Mouse (Mus musculus) hindbrain, embryonic 11.5 days (tissue): ENCODE measurements at regions not wholly inside any gene's neighbourhood (a gene's known extent, or its start where the extent isn't known, plus 50 kb on each side); places are given as distances from the start of the nearest gene placed in this dataset.
"Not testable (repeated sequence)": the region's sequence is repeated elsewhere in the genome, so short reads cannot be mapped to it uniquely, and the experiment has no call there.

Source experiments
- ATAC-seq: fragments of 200-750 bp; cut with Nextera tagmentation; 2 replicates; pipeline ENCODE4 v1.8.0; 2017; ENCODE audit warnings: mild to moderate bottlenecking, moderate TSS enrichment, moderate library complexity; ENCODE audit not compliant: low FRiP score
- DNase-seq: peaks from one replicate; pipeline ENCODE4 v3.0.0-alpha.2; 2015; ENCODE audit warnings: low spot score
- H3K27ac ChIP-seq: fragments of 300-500 bp; sonication (generic); 2 replicates; pipeline ENCODE4 v1.5.1; 2014; ENCODE audit warnings: mild to moderate bottlenecking, low read depth, low read length
- H3K27me3 ChIP-seq: fragments of 300-500 bp; sonication (generic); 2 replicates; pipeline ENCODE4 v1.6.1; 2014; ENCODE audit warnings: mild to moderate bottlenecking, low read length, moderate library complexity, mixed read lengths; ENCODE audit not compliant: control insufficient read depth, insufficient read depth
- H3K36me3 ChIP-seq: fragments of 300-500 bp; sonication (generic); 2 replicates; pipeline ENCODE4 v1.6.1; 2014; ENCODE audit warnings: mild to moderate bottlenecking, low read length, moderate library complexity, mixed read lengths; ENCODE audit not compliant: control insufficient read depth, insufficient read depth
- H3K4me1 ChIP-seq: fragments of 300-500 bp; sonication (generic); replicated peaks from 2 replicates; pipeline ENCODE4 v1.6.1; 2014; ENCODE audit warnings: low read length, mixed read lengths; ENCODE audit not compliant: control insufficient read depth, insufficient read depth
- H3K4me2 ChIP-seq: fragments of 300-500 bp; sonication (generic); replicated peaks from 2 replicates; pipeline ENCODE4 v1.6.1; 2014; ENCODE audit warnings: mild to moderate bottlenecking, low read depth, low read length
- H3K4me3 ChIP-seq: fragments of 300-500 bp; sonication (generic); 2 replicates; pipeline ENCODE4 v1.5.1; 2014; ENCODE audit warnings: low read depth, low read length
- H3K9ac ChIP-seq: fragments of 300-500 bp; sonication (generic); 2 replicates; pipeline ENCODE4 v1.6.1; 2014; ENCODE audit warnings: low read depth, low read length
- H3K9me3 ChIP-seq: fragments of 300-500 bp; sonication (generic); 2 replicates; pipeline ENCODE4 v1.6.1; 2016; ENCODE audit warnings: low read length; ENCODE audit not compliant: control insufficient read depth
- WGBS: fragments of 180-500 bp; shearing (Covaris S2); extraction: QIAGEN DNeasy Blood & Tissue Kit; methylation state at CpG from one replicate; pipeline ENCODE4 v1.1.7; 2014; 5-methylcytosine and 5-hydroxymethylcytosine counted together

DNA sequence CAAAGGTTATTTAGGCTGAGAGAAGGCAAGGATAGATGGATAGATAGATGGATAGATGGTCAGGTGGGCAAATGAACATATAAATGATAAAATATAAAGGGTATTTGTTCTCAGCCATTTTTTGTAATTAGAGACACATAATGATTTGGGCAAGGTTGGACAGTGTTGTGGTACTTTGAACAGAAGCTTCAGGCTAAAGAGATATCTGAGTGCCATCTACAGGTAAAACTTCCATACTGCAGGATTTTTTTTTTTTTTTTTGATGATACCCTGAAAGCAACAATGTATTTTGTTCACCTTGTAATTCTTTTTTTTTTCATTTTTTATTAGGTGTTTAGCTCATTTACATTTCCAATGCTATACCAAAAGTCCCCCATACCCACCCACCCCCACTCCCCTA lies 110.1 kb upstream of the Trabd2b start:
- DNase-seq, result no peak
- no peak for ATAC-seq
- Histone ChIP-seq H3K9me3 (no peaks in the 10 kb centered on the region), H3K27ac (no peak overlapping the region), H3K27me3 (no peaks in the 10 kb centered on the region), H3K4me3 (no peak overlapping the region), H3K4me1 (no peaks in the 10 kb centered on the region), H3K9ac (no peak overlapping the region), H3K36me3 (no peaks in the 10 kb centered on the region), H3K4me2 (no peak overlapping the region)

DNA sequence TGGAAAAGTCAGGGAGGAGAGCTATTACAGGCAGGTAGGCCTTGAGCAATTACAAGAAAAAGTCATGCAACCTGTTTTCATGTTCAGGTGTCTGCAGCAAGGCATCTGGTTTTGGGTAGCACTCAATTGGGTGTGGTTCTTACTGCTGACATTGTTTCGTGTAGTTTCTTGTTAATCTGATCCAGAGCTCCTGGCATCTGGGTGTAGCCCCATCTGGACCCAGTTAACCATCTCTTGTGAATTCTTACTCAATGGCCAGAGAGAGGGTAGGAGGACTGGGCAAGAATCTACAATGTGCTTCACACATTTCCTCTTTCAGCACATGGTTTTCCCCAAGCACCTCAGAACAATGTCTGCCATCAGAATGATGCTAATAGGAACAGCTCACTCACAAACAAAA lies 108.0 kb upstream of the Trabd2b start:
- not testable (repeated sequence) for H3K27me3 ChIP-seq, H3K36me3 ChIP-seq, H3K27ac ChIP-seq, H3K4me3 ChIP-seq, H3K9ac ChIP-seq, ATAC-seq, DNase-seq, H3K4me2 ChIP-seq, H3K9me3 ChIP-seq, H3K4me1 ChIP-seq
- 76% methylated on average over 1 of the region's 1 CpGs for WGBS

DNA sequence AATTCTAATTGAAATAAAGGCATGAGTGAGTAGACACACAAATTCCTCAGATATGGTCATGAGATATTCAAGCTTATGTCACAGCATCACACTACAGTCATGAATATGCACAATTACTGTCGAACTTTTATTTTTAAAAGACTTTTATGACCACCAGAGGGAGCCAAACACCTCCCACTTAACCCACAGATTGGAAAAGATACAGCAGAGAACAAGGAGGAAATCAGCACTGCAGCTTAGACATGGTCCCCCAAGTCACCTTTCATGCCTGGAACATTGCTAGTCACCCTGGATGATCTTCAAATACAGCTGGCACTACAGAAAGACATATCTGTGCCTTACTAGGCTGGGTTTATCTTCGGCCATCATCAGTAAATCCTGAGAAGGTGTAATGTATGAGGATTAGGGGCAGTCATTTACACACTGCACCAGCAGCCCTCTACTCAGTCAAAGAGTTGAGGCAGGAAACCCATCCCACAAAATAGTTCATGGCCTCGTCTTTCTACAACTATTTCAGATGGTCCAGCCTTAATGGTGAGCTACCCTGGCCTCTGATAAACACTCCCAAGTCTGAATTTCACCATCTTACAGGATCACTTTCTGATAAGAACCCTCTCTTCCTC lies 106.0 kb upstream of the Trabd2b start:
- Histone ChIP-seq H3K9me3 (no peaks in the 10 kb centered on the region), H3K36me3 (no peaks in the 10 kb centered on the region), H3K27ac (no peak overlapping the region), H3K4me3 (no peak overlapping the region), H3K27me3 (no peaks in the 10 kb centered on the region), H3K4me1 (no peaks in the 10 kb centered on the region), H3K4me2 (no peak overlapping the region), H3K9ac (no peak overlapping the region)
- WGBS, result 48% methylated on average over 3 of the region's 3 CpGs
- DNase-seq, result peak; percentile 55
- ATAC-seq, result peak; percentile 30; the same call in 1 of the 2 replicates

DNA sequence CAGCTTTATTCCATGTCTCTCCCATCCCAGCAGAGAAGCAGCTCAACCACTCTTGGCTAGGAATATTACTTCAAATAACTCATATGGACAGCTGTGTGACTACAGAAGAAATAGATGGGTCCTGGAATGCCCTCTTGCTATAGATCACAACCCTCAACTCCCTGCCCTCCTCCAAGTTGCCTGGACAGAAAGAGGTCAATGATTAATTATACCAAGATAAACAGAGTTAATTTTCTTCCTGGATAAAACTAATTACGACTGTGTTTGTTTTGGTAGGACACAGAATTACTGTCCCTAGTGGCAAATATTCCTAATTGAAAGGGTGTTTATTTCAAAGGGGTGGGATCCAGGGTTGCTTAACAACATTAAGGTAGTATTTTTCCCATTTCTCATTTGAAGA lies 101.9 kb upstream of the Trabd2b start:
- H3K9ac ChIP-seq, result no peak overlapping the region

DNA sequence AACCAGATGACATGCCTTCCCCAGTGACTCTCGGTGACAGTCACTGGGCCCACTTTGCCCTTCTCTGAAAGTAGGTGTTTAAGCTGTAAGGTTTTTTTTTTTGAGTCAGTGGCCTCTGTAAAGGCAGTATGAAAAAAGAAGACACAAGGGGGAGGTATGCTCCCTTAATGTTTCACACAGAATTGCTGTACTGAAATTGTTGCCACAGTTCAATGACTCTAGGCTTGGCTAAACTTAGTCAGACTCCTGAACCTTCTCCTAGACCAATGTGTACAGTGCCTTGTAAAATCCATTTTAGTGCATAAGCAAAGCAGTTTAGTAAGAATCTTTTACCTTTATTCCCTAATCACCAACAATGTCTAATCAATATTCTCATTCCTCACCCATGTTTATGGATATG lies 99.0 kb upstream of the Trabd2b start:
- Histone ChIP-seq H3K27ac (no peak overlapping the region), H3K9ac (no peak overlapping the region), H3K4me1 (no peaks in the 10 kb centered on the region), H3K9me3 (no peaks in the 10 kb centered on the region), H3K27me3 (no peaks in the 10 kb centered on the region), H3K36me3 (no peaks in the 10 kb centered on the region), H3K4me3 (no peak overlapping the region), H3K4me2 (no peak overlapping the region)
- WGBS, result 85% methylated on average over 1 of the region's 1 CpGs
- DNase-seq (no peak), ATAC-seq (no peak)

More for the DNA sequence above, 101.9 kb upstream of the Trabd2b start:
- Histone ChIP-seq H3K4me3 (no peak overlapping the region), H3K9me3 (no peaks in the 10 kb centered on the region), H3K36me3 (no peaks in the 10 kb centered on the region), H3K4me1 (no peaks in the 10 kb centered on the region), H3K4me2 (no peak overlapping the region), H3K27ac (no peak overlapping the region), H3K27me3 (no peaks in the 10 kb centered on the region)
- ATAC-seq (no peak), DNase-seq (no peak)
- 74% methylated on average over 1 of the region's 1 CpGs for WGBS

DNA sequence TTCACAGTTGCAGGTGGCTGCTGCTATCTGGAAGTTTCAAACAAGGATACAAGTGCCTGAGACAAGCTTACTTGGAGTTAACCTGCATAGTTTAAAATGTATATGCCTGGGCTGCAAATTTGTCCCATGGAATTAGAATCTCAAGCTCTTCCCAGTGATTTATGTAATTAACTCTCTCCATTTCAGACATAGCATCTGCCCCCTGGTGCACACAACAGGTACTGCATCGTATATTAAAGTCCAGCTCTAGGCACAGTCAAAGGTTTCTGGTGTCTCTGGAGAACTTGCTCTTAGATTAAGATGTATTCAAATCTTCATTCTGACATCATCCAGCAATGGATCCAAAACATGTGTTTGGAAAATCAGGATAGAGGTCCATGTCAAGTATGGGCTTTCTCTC lies 98.0 kb upstream of the Trabd2b start:
- Histone ChIP-seq H3K36me3 (no peaks in the 10 kb centered on the region), H3K4me2 (no peak overlapping the region), H3K27ac (no peak overlapping the region), H3K9ac (no peak overlapping the region), H3K27me3 (no peaks in the 10 kb centered on the region), H3K4me1 (no peaks in the 10 kb centered on the region), H3K4me3 (no peak overlapping the region), H3K9me3 (no peaks in the 10 kb centered on the region)
- no peak for ATAC-seq
- 8% methylated on average over 1 of the region's 1 CpGs for WGBS
- peak; percentile 56 for DNase-seq

DNA sequence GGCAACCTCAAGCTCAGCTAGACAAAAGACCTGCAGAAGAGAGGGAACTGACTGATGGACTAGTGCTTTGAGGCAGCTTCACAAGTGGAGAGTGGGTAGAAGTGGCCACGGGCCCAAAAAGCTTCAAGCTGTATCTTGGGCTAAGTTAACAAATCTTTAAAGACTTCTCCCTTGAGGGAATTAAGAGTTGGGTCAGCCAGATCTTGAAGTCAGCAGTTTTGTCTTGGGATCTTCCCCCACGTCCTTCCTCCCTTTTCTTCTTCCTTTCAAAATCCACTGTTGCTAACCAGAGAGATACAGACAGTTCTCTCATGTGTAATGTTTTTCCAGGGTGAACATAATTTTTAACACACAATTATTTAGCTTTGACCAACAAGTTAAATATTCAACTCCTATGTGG lies 91.5 kb upstream of the Trabd2b start:
- no peaks in the 10 kb centered on the region for H3K36me3 ChIP-seq
- DNase-seq (no peak), ATAC-seq (no peak)
- H3K4me3 ChIP-seq, result no peak overlapping the region
- H3K4me2 ChIP-seq, result no peak overlapping the region
- H3K27me3 ChIP-seq, result no peaks in the 10 kb centered on the region
- 78% methylated on average over 2 of the region's 2 CpGs for WGBS
- no peak overlapping the region for H3K9ac ChIP-seq
- no peak overlapping the region for H3K27ac ChIP-seq
- no peaks in the 10 kb centered on the region for H3K4me1 ChIP-seq
- no peaks in the 10 kb centered on the region for H3K9me3 ChIP-seq

DNA sequence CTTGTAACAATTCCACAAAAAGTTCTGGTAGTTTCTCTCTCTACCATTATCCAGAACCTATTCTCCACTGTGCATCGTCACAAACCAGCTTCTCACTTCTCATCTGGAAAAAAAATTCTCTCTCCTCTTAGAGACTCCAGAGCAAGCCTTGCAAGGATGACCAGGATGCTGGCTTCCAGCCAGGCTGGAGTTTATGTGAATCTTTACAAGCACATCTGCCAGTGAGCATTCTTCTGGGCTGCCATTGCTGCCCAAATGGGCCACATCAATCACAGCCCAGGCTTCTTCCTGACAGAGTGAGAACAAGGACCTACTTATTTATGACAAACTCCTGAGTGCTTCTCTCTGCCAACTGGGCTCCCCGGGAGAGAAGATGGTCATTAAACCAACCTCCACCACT lies 91.0 kb upstream of the Trabd2b start:
- WGBS, result 71% methylated on average over 2 of the region's 2 CpGs

DNA sequence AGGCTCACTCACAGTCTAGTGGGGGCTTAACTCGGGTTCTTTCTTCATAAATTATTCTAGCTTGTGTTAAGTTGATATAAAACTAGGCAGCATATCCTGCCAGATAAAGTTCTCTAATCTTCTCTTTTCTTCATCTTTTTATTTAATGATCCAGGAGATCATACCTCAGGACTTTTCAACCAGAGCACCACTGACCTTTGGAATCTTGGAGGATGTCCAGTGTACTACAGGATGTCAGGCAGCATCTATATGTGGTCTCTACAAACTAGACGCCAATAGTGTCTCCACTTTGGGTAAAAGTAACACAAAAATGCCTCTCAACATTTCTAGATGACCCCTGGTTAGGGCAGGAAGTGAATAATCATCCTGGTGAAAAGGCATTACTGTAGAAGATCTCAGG lies 89.4 kb upstream of the Trabd2b start:
- Histone ChIP-seq H3K27ac (no peak overlapping the region), H3K27me3 (no peaks in the 10 kb centered on the region), H3K36me3 (no peaks in the 10 kb centered on the region), H3K4me2 (no peak overlapping the region), H3K9me3 (no peaks in the 10 kb centered on the region), H3K4me3 (no peak overlapping the region), H3K9ac (no peak overlapping the region), H3K4me1 (no peaks in the 10 kb centered on the region)
- DNase-seq (no peak), ATAC-seq (no peak)
- WGBS, result 84% methylated on average over 2 of the region's 2 CpGs

More for the DNA sequence above, 91.0 kb upstream of the Trabd2b start:
- H3K4me1 ChIP-seq, result no peaks in the 10 kb centered on the region
- no peak overlapping the region for H3K4me3 ChIP-seq
- no peaks in the 10 kb centered on the region for H3K36me3 ChIP-seq
- H3K4me2 ChIP-seq, result no peak overlapping the region
- DNase-seq (no peak), ATAC-seq (no peak)
- no peak overlapping the region for H3K27ac ChIP-seq
- no peaks in the 10 kb centered on the region for H3K27me3 ChIP-seq
- H3K9ac ChIP-seq, result no peak overlapping the region
- H3K9me3 ChIP-seq, result no peaks in the 10 kb centered on the region
